In the genomic region with DNA sequence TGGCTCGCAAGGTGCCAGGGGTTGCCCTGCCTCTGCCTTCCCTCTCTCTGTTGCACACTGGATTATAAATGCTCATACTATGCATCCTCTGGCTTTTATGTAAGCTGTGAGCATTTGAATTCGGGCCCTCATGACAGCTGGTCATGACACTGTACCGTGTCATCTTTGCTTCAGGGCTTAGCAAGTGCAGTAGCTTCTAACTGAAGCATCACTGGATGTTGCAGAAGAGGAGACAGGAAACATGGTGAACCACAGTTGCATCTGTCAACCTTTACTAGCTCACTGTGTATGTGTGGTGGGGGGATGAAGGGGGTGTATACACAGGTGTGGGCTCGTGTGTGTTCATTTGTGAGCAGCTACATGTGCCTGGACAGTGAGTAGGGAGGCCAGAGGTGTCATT, we compare ENCODE assay signal across 24 mouse cellular contexts.
A peak's percentile ranks its signal among the peaks of the same experiment; 100 is the strongest.
DNase-seq lines count a peak whose midpoint lies in the region; ATAC-seq and TF ChIP-seq lines count a peak whose summit lies in the region.
"Had no signal": no experiment of that assay in that cellular context is flagged by ENCODE, and none has a peak within 500 bp of the region (broad histone marks: within the 10 kb centered on the region; RNA-seq: fewer than 3 reads in every experiment).

No protein-coding gene starts in this region.

- no peaks in the 10 kb centered on the region for H3K36me3 ChIP-seq in thymus, adult 2 months (ENCODE audit: control insufficient read depth, insufficient read depth, low read length)
- no peaks in the 10 kb centered on the region for H3K36me3 ChIP-seq in hindbrain, postnatal 0 days (ENCODE audit: insufficient read depth, low read length)
- no peaks in the 10 kb centered on the region for H3K36me3 ChIP-seq in forebrain, embryonic 10.5 days (replicated peaks)
- H3K36me3 ChIP-seq: embryonic facial prominence, embryonic 12.5 days; heart, embryonic 12.5 days; hindbrain, embryonic 12.5 days; limb, embryonic 10.5 days; liver, embryonic 15.5 days; midbrain, embryonic 13.5 days; neural tube, embryonic 12.5 days had no signal

- under 1% methylated on average over 4 of the region's 4 CpGs for WGBS in thymus, adult 2 months
- WGBS in hindbrain, postnatal 0 days: 83% methylated on average over 4 of the region's 4 CpGs
- 87% methylated on average over 4 of the region's 4 CpGs for WGBS in forebrain, embryonic 10.5 days

- no peak for TF ChIP-seq CTCF in thymus, adult 2 months (IDR thresholded peaks at IDR 0.05; ENCODE audit: borderline replicate concordance, control insufficient read depth, extremely low read depth, insufficient read depth, low read length, poor library complexity)
- TF ChIP-seq CTCF in hindbrain, postnatal 0 days (IDR thresholded peaks at IDR 0.05; ENCODE audit: low read depth): no peak

- no peaks in the 10 kb centered on the region for H3K9me3 ChIP-seq in hindbrain, postnatal 0 days (ENCODE audit: low read length)
- no peaks in the 10 kb centered on the region; the same call in 1 of the 2 replicates for H3K9me3 ChIP-seq in forebrain, embryonic 10.5 days
- H3K9me3 ChIP-seq: embryonic facial prominence, embryonic 12.5 days; forebrain, embryonic 13.5 days; heart, embryonic 12.5 days; hindbrain, embryonic 12.5 days; limb, embryonic 10.5 days; liver, embryonic 15.5 days; neural tube, embryonic 12.5 days had no signal

- no peak overlapping the region for H3K9ac ChIP-seq in hindbrain, postnatal 0 days (replicated peaks; ENCODE audit: low read length)
- H3K9ac ChIP-seq: embryonic facial prominence, embryonic 12.5 days; forebrain, embryonic 13.5 days; heart, embryonic 12.5 days; hindbrain, embryonic 12.5 days; liver, embryonic 15.5 days; midbrain, embryonic 13.5 days; neural tube, embryonic 12.5 days had no signal

- H3K27ac ChIP-seq in thymus, adult 2 months (ENCODE audit: control insufficient read depth, insufficient read depth, low read length): peak overlapping the region; percentile 81
- no peak overlapping the region for H3K27ac ChIP-seq in hindbrain, postnatal 0 days
- no peak overlapping the region for H3K27ac ChIP-seq in forebrain, embryonic 10.5 days
- H3K27ac ChIP-seq: embryonic facial prominence, embryonic 12.5 days; forebrain, embryonic 13.5 days; hindbrain, embryonic 12.5 days; limb, embryonic 10.5 days; liver, embryonic 15.5 days; macrophage; midbrain, embryonic 13.5 days; neural tube, embryonic 12.5 days had no signal

- H3K27me3 ChIP-seq in thymus, adult 2 months (ENCODE audit: control insufficient read depth, insufficient read depth, low read length): no peaks in the 10 kb centered on the region
- H3K27me3 ChIP-seq in hindbrain, postnatal 0 days (ENCODE audit: insufficient read depth, low read length): no peaks in the 10 kb centered on the region
- H3K27me3 ChIP-seq in forebrain, embryonic 10.5 days (ENCODE audit: poor library complexity, severe bottlenecking): no peaks in the 10 kb centered on the region
- H3K27me3 ChIP-seq: embryonic facial prominence, embryonic 12.5 days; forebrain, embryonic 13.5 days; heart, embryonic 12.5 days; hindbrain, embryonic 12.5 days; liver, embryonic 15.5 days; midbrain, embryonic 13.5 days; neural tube, embryonic 12.5 days had no signal

- no peak overlapping the region for H3K4me2 ChIP-seq in hindbrain, postnatal 0 days (ENCODE audit: low read depth, low read length)
- H3K4me2 ChIP-seq: embryonic facial prominence, embryonic 12.5 days; forebrain, embryonic 13.5 days; heart, embryonic 12.5 days; hindbrain, embryonic 12.5 days; liver, embryonic 15.5 days; midbrain, embryonic 13.5 days; neural tube, embryonic 12.5 days had no signal

- peaks cover 28% of the 10 kb centered on the region for H3K4me1 ChIP-seq in thymus, adult 2 months (replicated peaks; ENCODE audit: control insufficient read depth, insufficient read depth, low read length)
- H3K4me1 ChIP-seq in hindbrain, postnatal 0 days (ENCODE audit: insufficient read depth, low read length): no peaks in the 10 kb centered on the region
- H3K4me1 ChIP-seq in forebrain, embryonic 10.5 days: peaks cover 3% of the 10 kb centered on the region; the same call in 1 of the 2 replicates
- H3K4me1 ChIP-seq: heart, embryonic 12.5 days; liver, embryonic 15.5 days had no signal

- H3K4me3 ChIP-seq in thymus, adult 2 months (ENCODE audit: control insufficient read depth, insufficient read depth, low read length): no peak overlapping the region
- H3K4me3 ChIP-seq in hindbrain, postnatal 0 days (ENCODE audit: low read length): no peak overlapping the region
- H3K4me3 ChIP-seq in forebrain, embryonic 10.5 days: no peak overlapping the region
- H3K4me3 ChIP-seq: embryonic facial prominence, embryonic 12.5 days; forebrain, embryonic 13.5 days; heart, embryonic 12.5 days; hindbrain, embryonic 12.5 days; limb, embryonic 10.5 days; liver, embryonic 15.5 days; midbrain, embryonic 13.5 days; neural tube, embryonic 12.5 days had no signal

- DNase-seq in CD8-positive naive resting alpha-beta T cell, adult 2 months (ENCODE audit: low read depth in 2 of 2, low spot score in 2 of 2): peak; percentile 7 to 25
- DNase-seq in induced T-regulatory cell, adult 2 months (ENCODE audit: low read depth): peak; percentile 28
- peak; percentile 52 for DNase-seq in thymus, adult 2 months
- DNase-seq in thymus, postnatal 4 days: peak; percentile 39
- DNase-seq in hindbrain, postnatal 0 days (ENCODE audit: low spot score): no peak
- no peak for DNase-seq in forebrain, embryonic 10.5 days (ENCODE audit: extremely low spot score, low spot score)
- no peak for DNase-seq in layer of hippocampus, postnatal 10 days (ENCODE audit: low spot score in 2 of 2)
- DNase-seq: adrenal gland, adult 2 months; cerebellum, adult 11 months; cerebellum, adult 9-11 months; gastrocnemius, postnatal 10 days; heart, adult 11 months; kidney, adult 8-10 months; kidney, postnatal 10 days; liver had no signal

- ATAC-seq in hindbrain, postnatal 0 days: no peak
- ATAC-seq: forebrain, embryonic 13.5 days; midbrain, embryonic 13.5 days had no signal

- TF ChIP-seq POLR2A in thymus, adult 2 months (IDR thresholded peaks at IDR 0.05; ENCODE audit: control insufficient read depth, extremely low read depth, insufficient read depth, low read length, poor library complexity): no peak

Comparison
In these comparisons a context has a peak if more than half of its experiments do, and no peak if none do; other contexts are left out.
1. DNase-seq: peak in CD8-positive naive resting alpha-beta T cell, adult 2 months (2 of 2), induced T-regulatory cell, adult 2 months (single experiment), thymus, adult 2 months (single experiment) and thymus, postnatal 4 days (single experiment); none in hindbrain, postnatal 0 days (single experiment), forebrain, embryonic 10.5 days (single experiment) and layer of hippocampus, postnatal 10 days (0 of 2).